Mouse (Mus musculus) right cerebral cortex, adult 2 months (tissue): Measurements from ENCODE around the gene Spaca6.

Experiments used
- DNase-seq, 2 experiments: peaks; one replicate each; pipeline ENCODE4 v3.0.0; 2021 to 2022; ENCODE audit warnings: low spot score in 2 of 2

Spaca6 gene

DNA sequence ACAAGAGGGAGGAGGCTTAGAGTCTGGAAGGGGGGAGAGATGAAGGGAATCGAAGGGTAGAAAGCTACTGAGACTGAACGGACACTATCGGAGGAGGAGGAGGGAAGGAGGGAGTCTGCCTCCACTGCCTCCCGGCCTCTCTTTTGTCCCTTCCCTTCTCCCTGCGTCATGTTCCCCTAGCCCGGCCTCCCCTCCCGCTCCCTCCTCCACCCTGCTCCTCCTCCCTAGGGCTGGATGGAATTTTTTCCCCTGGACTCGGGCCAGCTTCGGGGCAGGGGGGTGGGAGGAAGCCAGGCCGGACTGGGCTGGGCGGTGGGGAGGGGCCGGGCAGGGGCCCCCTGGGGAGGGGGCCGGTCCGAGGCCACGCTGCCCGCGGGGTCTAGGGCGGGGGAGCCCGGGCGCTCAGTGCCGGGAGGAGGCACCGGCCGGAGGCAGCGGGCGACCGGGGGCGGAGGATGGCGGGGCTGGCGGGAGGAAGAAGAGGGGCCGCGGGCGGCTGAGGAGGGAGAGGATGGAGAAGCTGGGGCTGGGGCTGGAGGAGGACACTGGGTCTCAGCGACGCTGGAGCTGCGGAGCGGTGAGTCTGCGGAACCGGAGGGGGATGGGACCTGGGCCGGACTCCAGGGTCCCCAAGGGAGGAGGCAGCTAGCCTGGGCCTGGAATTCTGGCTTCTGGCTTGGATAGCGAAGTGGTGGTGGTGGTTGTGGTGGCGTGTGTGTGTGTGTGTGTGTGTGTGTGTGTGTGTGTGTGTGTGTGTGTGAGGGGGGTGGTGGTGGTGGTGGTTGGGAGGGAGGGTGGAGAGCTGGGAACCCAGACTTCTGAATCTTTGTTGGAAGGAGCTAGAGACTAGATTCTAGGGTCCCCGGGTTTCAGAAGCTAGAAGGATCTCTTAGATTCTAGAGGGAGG, at the start of gene Spaca6:
TSS of gene Spaca6 (plus strand) at position 408 of the 907 bp plus-strand sequence.
- peak; percentile 83 to 91 for DNase-seq

DNA sequence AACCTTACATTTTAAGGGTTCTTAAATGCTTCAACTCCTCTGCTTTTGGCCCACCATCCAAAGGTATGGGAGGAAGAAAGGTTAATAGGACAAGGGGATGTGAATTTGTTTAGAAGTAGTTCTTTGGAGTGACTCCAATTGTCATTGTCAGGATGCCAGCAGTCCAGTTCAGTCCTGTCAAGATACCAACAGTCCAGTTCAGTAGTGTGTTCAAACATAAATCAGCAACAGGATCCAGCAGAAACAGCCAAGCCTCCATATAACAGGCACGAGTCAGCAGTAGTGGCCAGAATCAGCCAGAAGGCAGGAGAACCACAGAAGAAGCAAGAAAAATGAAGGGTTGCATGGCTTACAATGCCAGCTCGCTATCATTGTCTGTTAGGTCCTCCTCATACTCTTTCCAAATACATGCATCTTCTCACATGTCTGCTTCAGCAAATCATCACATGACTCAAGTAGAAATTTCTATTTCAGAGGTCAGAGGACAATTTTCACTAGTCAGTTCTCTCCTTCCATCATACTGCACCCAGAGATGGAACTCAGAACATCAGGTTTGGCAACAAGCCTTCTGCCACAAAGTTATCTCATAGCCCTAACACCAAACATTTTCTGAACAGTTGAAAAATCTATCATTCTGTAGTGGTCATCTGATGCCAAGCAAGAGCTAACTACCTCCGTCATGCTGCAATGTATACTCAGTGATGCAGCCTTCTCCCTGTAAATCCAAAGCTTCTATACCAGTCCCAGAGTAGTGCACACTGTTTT, 35.9 kb upstream of the Spaca6 start:
- no peak for DNase-seq

DNA sequence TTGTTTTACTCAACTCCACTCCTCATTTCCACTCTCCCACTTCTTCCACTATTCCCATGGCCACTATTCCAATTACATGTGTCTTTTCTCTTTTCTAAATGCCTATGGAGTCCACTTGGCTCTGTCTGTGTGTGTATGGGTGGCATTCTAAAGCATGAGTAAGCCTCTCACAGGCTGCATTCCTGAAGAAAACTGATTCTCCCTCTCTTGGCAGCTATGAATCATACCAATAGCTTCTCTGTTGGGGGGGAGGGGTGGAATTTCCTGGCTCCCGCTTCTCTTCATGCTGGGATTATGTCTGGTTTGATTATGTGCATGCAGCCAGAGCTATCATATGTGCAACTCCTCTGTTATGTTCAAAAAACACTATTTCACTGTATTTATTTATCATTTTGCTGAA, 34.4 kb upstream of the Spaca6 start:
- peak; percentile 18 to 27 for DNase-seq

DNA sequence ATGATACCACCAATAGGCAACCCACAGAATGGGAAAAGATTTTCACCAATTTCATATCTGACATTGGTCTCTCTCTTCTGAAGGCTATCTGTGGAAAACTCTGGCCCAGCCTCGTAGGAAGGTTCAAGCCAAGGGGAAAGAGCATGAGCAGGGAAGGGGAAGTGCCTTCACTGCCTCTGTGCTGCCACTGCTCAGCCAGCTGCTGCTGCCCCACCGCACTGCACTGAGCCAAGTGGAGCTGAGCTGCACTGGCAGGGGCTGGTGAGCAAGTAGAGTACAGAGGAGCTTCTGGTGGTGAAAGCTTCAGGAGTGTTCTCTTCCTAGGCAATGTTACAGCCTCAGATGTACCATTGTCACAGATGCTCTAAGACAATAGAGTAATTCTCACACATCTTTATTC, 31.4 kb upstream of the Spaca6 start:
- no peak for DNase-seq

DNA sequence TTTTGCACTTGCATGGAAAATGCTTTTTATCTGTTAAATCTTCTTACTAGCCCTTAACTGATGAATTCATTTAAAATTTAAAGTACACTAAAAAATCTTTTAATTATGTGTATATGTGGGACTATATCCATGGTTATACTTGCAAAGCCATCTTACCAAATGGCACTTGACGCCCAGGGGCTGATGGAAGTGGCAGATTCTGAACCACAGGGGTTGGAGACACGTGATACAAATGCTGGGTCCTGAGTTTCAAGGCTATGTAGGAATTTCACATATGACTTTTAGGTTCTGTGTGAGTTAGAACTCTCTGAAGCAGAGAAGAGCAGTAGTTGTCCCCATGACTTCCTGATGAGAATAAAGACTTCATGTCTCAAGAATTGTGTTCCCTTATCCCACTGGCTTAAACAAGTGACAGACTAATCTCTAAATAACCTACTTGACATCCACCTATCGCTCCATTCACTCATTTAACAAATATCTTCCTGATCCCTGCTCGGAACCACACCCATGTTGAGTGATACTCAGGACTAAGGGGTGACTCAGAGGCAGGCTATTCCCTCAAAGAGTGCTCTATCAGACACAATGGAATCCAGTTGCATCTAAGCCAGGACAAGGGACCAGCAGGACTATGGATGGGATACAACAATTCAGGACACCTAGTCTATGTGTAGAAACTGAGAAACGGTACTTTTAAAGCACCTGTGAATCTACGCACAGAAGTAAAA, 3.2 kb upstream of the Spaca6 start:
- DNase-seq = no peak

DNA sequence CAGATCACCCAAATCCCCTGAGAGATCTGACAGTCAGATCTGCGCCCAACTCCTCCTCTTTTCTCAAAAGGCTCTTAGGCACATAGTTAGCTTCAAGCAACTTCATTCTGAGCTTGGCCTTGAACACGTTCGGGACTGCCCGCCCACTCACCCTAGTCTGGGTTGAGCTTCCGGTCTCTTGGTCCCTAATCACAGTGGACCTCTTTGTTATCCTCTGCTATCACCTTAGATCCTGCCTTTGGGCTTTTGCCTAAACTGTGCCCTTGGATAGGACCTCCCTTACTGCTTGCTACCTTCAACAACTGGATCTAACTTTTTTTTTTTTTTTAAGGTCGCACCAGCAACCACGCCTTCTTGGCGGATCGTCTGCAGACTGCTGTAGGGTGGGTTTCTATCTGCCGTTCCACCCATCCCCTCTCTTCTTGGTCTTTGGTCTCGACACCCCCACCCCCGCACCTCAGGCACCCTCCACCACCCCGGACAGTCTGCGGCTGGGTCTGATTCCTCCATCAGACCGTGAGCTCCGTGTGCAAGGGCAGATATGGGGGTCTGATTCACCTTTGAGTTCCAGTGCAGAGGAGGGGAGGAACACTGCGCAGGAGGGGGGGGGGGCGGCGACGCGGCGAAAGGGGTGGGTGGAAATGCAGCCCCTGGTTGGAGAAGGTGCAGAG, 902 bp upstream of the Spaca6 start:
- DNase-seq = peak; percentile 38 to 54

DNA sequence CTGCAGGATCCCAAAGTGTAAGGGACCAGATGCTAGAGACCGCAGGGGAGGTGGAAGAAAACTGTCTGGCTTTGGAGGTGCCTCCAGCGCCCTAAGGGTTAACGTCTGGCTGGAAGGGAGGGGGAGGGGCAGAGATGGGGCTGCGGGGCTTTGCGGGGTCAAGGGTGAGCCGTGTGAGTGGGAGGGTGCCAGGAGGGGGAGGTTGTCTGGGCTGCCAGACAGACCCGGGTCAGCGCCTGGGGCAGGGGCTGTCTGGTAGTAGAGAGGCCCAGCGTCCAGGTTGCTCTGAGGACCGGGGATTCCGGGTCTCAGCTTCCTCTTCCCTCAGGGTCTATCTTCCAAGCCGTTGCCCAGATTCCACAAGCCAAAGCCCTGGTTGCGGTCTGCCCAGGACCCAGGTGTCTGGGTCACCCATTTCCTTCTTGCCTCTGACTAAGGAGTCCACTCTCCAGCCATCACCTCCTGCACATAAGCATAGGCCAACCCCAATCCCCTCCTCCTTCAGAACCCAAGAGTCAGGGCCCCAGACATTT, 766 bp downstream of the Spaca6 start:
- peak; percentile 50 to 64 for DNase-seq

DNA sequence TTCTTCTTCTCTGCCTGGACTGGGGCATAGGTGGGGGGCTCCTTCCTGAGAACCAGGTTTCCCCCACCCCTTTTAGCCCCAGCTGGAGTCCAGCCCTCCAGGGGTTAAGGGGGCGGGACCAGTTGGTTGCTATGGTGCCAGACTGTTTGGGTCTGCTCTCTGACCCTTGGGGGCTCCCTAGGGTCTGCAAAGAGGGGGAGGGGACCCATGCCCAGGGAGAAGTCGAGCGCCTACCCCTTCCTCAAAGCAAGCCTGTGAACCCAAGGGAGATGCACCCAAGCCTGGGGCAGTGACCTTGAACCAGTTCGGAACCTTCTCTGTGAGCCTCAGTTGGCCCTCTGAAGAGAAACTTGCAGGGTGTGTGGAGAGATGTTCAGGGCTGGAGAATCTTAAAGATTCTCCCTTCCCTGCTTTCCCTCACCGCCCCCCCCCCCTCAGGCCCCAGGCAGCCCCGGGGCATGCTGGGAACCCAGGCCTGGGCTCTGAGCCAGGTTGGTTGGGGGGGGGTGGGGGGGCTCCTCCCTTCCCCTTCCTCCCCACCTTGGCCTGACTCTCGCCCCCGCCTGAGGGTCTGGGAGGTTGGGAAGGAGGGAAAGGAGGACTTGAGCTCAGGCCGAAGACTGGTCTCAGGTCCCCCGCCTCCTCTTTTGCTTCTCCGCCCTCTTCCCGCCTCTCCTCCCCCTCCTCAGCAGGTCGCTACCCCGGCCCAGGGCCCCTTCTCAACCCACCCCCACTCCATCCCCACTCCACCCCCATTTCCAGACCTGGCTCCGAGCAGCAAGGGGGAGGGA, 1.4 kb downstream of the Spaca6 start:
- peak; percentile 29 to 37 for DNase-seq

DNA sequence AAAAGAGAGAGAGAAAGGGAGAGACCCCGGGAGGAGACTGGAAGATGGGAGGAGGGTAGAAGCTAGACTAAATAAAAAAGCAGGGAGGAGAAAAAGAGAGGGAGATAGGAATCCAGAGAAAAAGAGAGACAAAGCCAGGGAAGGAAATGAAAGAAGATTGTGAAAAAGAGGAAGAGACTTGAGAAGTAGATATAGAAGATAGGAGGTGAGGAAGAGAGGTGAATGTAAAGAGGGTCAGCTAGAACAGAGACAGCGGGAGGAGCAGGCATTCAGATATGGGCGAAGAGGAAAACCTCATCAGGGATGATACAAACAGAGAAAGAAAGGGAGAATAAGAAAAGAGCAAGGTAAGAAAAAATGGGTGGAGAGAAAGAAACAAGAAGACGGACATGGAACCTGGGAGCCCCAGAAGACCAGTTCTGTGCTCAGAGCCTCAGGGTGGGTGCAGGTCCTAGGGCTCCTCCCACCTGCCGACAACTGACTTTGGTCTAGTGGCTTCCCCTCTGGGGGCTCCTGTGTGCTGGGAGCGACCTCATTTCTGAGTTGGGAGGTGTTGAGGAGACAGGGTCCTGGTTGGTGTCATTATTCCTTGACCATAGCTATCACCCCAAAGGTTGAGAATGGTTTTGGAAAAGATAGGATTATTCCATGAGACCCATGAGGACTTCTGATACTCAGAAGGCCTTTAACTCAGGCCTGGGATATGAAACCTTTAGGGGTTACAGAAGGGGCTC, 2.3 kb downstream of the Spaca6 start:
- no peak for DNase-seq

DNA sequence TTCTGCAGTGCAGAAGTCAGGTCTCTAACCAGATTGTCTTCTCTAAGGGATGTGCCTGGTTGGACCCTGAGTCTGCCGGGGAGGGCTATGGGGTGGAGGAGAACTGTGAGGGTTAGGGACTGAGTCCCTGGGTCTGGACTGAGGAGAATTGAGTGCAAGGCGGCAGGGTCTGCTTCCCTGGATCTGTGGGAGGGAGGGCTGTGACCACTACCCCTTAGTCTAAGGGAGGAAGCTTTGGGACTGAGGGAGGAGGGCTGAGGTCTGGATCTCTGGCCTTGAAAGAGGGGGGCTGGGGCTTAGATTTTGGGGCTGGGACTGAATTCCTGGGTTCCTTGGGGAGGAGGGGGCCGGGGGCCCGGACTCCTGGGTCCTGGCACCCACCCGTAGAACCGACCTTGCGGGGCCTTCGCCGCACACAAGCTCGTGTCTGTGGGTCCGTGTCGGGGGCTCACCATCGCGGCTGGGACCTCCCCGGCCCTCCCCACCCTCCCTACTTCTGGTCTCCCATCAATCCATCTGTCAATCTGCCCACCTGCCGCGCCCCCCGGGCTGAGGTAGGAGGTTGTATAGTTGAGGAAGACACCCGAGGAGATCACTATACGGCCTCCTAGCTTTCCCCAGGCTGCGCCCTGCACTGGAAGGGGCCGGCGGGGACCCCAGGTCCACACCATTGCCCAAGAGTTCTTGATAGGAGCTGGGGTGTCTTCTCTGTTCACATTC, 3.0 kb downstream of the Spaca6 start:
- no peak for DNase-seq

DNA sequence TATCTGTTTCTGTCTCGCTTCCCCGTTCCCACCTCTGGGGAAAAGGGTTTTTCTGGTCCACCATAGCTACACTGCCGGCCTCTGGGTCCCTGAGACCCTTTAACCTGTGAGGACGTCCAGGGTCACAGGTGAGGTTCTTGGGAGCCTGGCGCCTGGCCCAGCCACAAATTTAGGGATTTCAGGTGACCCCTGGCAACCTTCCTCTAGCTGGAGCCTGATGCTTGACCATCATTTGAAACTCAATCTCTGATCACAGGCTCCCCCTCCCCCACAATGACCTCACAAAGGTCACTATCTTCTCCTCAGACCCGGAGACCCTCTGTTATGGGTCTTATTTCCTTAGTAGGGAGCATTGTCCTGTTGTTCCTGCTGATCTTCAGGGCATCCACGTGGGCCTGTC, 3.8 kb downstream of the Spaca6 start:
- DNase-seq = no peak

DNA sequence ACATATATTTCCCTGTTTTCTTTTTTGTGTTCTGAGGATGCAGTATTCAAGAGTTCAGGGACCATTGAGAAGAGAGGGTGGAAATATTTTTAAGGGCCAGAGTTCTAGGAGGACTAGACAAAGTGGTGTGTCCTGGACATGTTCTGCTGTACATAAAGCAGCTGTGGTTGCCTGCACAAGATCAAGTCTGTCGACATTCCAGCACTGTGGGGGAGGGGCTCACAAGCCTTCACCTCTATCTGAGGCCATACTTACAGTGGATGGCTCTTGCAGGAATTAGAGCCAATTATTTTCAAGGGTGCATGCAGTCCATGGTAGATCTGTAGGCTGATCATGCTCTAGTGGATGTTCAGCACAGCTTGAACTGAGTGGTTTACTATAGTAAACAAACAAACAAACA, 7.9 kb downstream of the Spaca6 start:
- no peak for DNase-seq

DNA sequence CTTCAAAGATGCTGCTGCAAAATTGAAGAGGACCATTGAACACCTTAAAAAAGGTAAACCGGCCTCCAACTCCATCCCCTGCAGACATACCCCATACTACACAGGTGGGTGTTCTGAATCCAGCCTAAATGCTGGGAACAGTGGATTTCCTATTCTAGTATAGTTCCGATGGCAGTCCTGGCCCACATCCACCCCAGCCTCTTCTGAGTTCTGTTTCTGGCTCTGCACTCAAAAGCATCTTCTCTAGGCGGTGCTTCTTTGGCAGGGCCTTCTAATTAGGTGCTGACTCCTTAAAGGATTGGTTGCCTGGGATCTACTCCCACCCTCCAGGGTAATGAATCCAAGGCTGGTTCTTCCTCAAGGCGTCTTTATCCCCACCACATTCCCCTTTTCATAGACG, 9.1 kb downstream of the Spaca6 start:
- DNase-seq = peak in 1 of 2 experiments; percentile 21

DNA sequence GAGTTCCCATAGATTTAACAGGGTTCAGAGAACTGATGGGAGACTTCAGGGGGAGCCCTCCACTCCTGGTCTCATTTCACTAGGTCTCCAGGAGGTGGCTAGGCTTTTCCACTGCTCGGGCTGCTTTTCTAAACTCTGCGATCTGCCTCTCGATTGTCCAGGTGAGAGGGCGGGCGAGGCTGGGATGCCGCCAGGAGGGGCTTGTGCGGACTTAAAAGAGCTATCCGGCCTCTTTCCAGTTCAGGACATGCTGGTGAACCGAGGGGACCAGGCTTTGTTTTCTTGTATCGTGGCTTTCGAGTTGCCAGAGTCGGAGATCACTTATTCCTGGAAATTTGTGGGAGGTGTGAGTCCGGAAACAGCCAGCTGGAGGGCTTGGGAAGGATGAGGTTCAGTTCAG, 10.5 kb downstream of the Spaca6 start:
- DNase-seq = no peak

DNA sequence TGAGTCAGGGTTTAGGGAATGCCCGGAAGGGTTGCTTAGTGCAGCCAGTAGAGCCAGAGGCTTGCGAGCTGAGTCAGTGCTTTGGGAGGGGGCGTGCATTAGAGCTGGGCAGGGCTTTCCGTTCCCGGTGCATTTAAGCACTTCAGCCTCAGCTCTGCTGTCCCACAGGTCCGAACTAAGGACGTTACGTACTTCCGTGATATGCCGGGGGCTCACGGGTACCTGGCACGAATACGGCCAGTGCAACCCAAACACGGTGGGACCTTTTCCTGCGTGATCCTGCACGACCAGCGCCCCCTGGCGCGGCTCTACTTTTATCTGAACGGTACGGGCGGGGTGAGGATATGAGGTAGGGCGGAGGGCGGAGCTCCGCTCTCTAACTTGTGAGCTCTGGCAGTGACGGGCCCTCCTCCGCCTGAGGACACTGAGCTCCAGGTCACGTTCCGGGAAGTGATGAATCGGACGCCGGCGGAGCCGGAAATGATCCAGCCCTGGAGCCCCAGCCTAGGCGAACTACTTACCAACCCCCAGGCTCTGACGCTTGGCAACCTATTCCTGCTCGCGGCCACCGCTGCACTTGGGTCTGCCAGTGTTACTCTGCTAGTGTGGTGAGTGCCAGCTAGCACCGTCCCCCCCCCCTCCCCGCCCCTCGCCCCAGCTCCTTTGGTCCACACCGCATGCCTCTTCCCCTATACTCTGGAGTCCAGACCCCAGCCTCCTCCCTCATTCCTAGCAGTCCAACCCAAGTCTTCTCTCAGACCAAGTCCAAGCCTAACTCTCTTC, 11.2 kb downstream of the Spaca6 start:
- peak; percentile 94 to 96 for DNase-seq

DNA sequence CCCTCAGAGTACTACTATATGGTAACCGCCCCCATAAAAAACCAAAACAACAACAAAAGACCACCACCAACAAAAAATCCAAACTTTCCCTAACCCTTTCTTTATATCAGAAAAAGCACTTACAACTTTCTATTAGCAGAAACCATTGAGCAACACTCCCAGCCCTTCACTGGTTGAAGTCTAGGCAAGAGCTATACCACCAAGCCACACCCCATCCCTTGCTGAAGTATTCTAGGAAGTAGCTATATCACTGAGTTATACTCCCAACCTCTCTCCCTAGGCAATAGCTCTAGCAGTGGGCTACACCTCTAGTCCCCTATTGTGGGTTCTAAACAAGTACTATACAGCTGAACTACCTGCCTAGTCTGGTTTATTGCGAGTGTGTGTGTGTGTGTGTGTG, 12.3 kb downstream of the Spaca6 start:
- no peak for DNase-seq

DNA sequence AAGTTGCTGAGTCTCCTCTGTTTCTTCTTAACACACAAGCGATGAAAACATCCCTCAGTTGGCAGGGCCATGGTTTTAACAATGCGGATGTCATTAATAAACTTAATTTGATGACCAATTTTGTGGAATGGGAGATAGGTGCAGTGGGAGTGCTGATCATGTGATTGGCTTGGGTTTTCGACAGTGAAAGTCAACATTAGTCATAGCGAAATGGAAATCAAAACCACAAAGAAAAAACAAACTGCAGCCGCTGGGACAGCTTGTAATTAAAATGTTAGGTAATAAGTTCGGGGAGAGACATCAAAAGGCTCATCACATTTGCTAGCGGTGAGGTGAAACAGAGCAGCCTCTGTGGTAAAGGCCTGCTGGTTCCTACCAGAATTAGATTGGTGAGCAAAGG, 13.8 kb downstream of the Spaca6 start:
- no peak for DNase-seq

DNA sequence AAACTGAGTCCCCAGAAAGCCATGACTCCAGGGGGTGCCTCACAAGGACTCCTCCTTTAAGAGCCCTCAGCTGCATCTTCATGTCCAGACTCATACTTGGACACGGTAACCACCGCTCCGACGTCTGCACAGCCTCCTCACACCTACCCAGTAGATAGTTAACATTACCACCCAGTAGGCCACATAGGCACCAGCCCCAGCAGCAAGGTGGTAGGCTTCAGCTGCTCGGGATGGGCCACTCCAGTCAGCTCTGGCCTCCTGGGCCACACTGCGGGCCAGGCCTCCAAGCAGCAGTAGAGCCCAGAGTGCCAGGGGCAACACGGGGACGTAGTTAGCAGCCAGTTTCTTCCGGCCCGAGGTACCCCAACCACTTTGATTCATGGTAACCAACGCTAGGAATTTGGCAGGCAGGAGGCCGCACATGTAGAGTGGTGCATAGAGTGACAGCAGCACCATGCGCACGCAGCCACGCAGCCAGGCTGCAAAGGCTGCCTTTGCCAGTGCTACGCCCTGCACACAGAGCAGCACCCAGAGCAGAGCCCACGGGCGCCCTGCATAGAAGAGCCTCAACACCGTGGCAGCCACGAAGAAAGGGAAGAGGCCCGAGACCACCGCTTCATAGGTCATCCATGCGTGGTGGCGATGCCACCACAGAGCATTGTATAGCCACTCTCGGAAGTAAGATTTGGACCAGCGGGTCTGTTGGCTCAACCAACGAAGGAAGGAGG, 16.7 kb downstream of the Spaca6 start:
- DNase-seq = no peak
